Mouse (Mus musculus) spleen, postnatal 14 days (tissue): ENCODE measurements around the gene Casp9.
A peak's percentile ranks its signal among the peaks of the same experiment; 100 is the strongest.

ENCODE experiments used
- DNase-seq, 2 experiments: peaks; one replicate each; pipeline ENCODE4 v3.0.0; 2021 to 2022; ENCODE audit warnings: low spot score in 2 of 2

Gene Casp9

GRCm38 (mm10) chr4:141816776-141817655 lies 23.6 kb downstream of the Casp9 start:
- no peak for DNase-seq

- DNase-seq: no peak
These were observed 24.3 kb downstream of the Casp9 start for GRCm38 (mm10) chr4:141817706-141818105.

DNA sequence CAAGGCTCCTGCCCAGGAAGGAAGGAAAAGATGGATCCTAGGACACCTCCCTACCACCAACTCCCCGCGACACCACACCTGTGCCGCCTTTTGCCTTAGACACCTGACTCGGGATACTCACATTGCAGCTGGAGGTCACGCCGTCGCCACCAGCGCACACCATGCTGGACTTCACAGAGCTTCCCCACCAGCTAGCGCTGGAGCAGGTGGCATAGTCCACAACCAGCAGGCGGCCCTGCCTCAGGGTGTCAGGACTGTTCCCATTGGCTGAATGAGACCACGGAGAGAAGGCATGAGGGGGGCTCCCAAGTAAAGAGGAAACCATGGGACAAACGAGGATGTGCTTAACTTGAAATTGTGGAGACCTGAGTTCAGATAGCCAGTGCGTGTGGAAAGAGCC lies 25.4 kb downstream of the Casp9 start:
- DNase-seq: no peak

- no peak for DNase-seq
These were observed 25.9 kb downstream of the Casp9 start for GRCm38 (mm10) chr4:141819316-141819715.

- no peak for DNase-seq
These were observed 27.8 kb downstream of the Casp9 start for GRCm38 (mm10) chr4:141821178-141821577.

DNA sequence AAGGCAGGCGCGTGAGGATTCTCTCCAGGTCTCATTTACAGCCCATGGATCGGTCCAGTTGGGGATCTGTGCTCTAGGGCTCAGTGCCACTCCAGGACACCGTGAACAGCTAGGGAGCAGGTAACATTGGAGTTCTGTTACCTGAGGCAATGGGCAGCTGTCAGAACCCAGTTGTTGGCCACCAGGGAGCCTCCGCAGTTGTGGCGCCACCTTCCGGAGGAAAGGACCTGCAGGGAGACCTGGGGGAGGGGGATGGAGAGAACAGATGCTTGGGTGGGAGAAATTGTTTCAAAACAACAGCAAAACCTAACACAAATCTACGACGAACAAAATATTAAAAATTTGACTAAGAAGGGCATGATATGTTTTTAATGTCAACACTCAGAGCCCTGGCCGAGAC lies 28.7 kb downstream of the Casp9 start:
- DNase-seq: peak in 1 of 2 experiments; percentile 17

- peak in 1 of 2 experiments; percentile 18 for DNase-seq
These were observed 29.6 kb downstream of the Casp9 start for GRCm38 (mm10) chr4:141822979-141823378.

DNA sequence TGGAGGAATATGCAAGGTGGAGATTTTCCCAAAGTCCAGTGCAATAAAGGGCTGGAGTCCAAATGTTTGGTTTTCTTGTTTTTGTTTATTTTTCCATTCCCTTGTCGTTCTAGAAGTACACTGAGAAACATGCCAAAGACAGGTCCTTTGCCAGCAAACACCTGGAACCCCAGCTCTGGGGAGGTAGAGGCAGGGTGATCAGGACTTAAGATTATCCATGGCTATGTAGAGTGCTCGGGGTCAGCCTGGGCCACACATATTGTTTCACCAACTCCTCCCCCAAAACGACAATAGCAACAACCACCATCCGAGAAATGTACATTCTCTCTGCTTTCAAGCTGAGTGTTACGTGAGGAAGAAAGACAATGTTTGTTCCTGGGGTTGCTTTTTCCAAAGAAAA lies 32.6 kb downstream of the Casp9 start, which contains the start of gene Cela2a:
Cela2a (minus strand) TSS at position 101 of the 400 bp plus-strand sequence.
- no peak for DNase-seq

DNA sequence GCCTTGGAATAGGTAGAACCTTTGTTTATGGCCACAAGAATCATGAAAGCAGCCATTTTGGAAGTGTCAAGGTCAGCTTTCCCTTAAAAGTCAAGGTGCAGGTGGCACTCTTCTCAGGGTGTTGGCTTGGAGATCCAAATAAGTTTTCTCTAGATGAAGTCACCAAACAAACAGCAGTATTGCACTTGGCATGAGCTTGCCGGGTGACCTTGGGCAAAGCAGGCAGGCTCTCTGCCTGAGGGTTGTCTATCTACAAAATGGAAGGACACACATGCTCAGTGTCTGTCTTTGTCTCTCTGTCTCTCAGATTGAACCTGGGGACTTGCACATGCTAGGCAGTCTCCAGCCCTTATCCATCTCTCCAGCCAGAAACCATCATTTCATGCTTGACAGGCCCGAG lies 34.0 kb downstream of the Casp9 start:
- DNase-seq: no peak

- no peak for DNase-seq
These were observed 34.8 kb downstream of the Casp9 start for GRCm38 (mm10) chr4:141828177-141828576.

DNA sequence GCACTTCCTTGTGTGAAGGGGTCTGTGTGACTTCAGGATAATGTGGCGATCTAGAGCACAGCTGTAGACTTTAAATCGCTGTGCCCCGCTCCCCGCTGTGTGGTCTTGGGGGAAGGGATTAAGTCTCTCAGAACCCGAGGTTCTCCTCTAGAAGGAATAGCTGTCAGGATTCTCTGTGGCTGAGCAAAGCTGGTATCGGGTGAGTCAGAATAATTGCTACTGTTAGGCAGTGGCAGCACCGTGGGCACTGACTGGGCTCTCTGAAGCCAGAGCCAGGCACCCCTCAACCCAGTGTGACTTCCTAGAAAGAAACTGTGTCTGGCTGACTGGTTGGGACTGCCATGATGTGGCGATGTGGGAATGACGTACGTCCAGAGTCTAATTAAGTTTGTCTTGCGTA lies 37.0 kb downstream of the Casp9 start:
- no peak for DNase-seq

GRCm38 (mm10) chr4:141831361-141831760 lies 37.9 kb downstream of the Casp9 start:
- DNase-seq: no peak

DNA sequence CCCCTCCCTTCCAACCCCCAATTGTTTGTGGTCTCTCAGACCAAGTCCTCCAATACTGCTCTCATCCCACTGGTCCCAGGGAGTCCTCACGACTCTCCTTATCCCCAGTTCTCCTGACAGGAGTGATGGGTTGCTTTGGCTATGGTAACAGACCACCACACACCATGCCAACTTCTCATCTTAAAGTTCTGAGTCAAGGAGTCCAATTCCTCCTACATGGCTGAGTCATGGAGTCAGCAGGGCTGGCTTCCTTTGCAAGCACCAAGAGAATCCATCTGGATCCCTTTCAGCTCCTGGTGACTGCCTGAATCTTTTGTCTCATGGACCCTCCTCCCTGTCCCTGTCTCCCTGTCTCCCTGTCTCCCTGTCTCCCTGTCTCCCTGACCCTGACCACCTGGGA lies 40.5 kb downstream of the Casp9 start:
- no peak for DNase-seq

DNA sequence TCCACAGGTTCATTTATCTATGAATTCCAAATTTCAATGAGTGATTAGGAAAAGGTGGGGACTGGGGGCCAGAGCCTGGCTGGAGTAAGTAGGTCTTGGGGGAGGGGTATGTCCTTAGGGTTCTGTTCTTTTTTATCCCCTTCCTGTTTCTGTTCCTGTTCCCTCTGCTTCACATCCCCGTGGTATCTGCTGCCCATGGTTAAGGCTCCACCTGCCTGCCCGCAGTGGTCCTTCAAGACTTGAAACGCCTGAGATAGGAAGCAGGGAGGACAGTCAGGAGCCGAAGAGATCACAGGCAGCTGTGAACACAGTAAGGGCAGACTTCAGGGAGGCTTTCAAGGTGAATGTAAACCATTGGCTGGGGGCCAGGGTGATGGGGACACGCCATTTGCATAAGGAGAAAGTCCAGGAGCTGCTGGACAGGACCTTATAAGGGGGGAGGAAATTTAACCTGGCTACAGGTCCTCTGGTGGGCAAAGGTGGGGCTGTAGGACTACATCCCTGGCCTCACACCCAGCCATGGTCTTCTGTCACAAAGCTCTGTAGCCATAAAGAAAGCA lies 41.2 kb downstream of the Casp9 start:
- DNase-seq: no peak

DNA sequence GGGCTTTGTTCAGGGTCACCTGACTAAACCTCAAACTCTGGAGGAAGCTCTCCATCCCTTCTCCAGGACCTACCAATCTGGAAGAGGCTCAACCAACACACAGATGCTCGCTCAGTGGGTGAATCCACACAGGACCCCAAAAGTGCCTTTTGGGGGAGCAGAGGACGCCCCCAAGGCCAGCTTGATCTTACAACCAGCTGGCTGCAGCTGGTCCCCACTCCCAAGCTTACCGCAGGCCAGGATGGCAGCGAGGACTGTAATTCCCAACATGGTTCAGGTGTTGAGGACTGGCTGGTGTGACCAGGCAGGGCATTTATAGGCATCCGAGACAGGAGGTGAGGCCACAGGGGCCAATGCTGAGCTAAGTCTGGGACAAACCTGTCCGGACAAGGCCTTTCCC lies 52.6 kb downstream of the Casp9 start, which contains the start of gene Ctrc:
Ctrc (minus strand) TSS at position 361 of the 400 bp plus-strand sequence.
- DNase-seq: no peak

- DNase-seq: peak in 1 of 2 experiments; percentile 48
These were observed 60.0 kb downstream of the Casp9 start for GRCm38 (mm10) chr4:141853437-141853836.

GRCm38 (mm10) chr4:141857422-141857930 lies 64.1 kb downstream of the Casp9 start:
- DNase-seq: peak; percentile 55 to 73

- DNase-seq: no peak
These were observed 65.1 kb downstream of the Casp9 start for GRCm38 (mm10) chr4:141858501-141858900.

DNA sequence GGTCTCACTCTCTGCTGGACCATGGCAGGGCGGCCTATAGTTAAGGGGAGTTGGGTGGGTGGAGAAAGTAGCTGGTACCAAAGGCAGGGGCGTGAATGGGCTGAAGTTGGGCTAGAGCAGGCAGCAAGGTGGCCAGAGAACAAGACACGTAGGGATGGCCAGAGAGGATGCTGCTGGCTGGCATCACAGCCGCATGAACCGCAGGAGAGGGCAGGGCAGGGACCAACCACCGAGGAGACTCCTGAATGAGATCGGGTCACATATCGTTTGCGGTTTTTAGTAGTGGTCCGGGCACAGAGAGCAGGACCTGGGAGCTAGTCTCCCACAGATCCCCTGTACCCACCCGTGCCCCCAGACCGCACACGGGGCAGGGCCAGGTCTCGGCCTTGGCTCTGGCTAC lies 65.9 kb downstream of the Casp9 start:
- no peak for DNase-seq

- no peak for DNase-seq
These were observed 66.9 kb downstream of the Casp9 start for GRCm38 (mm10) chr4:141860246-141860841.

DNA sequence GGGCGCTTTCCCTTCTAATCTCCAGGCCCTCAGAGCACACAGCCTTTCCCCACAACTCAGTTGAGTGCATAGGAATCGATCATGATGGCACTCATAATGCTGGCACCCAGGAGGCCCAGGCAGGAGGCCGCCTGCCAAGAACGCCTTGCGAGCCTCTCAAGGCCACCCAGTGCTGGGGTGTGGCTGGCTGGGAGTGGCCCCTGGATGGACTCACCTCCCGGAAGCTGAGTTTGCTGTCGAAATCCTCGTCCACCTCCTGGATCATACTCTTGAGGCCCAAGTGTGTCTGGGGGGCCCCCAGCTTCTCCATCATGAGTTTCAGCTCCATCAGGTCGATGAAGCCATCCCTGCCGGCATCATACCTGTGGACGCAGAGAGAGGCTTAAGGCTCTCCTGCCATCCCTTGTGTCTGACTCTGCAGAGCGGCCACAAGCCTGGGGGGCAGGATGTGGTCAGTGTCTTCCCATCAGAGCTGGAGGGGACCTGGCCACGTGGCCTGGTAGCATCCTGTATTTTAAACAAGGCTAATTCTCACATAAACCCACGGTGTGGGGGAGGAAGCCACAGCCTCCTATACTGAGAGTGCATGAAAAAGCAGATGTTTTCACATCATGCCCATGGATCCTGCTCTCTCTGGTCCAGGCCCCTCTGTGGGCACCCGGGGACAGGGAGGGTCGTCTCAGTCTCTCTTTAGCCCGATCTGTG lies 68.3 kb downstream of the Casp9 start:
- no peak for DNase-seq

DNA sequence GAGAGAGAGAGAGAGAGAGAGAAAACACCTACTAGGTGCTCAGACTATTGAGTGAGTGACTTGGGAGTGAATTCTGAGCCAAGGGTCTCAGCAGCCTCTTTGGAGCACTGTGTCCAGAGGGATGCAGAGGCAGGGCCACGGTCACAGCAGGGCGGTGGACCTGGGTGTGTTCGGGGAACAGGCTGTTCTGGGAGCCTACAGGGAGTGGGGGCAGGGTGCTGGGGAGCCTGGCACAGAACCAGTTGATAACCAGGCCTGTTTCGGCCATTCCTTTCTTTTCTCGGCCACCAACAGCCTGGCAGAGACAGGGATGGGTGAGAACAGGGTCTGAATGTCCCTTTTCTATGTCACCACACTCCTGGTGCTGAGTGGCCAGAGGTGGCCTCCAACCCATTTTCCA lies 69.5 kb downstream of the Casp9 start:
- no peak for DNase-seq
